Comparison of ENCODE assay signal across 8 mouse cellular contexts in genomic region chrX:36599656-36600055, GRCm38 (mm10). TPM values are rescaled to one million over a fixed set of nuclear protein-coding genes. Genes with fewer than 3 reads are reported as not detected.
DNase-seq lines count a peak whose midpoint lies in the region; ATAC-seq and TF ChIP-seq lines count a peak whose summit lies in the region.

No protein-coding gene starts in this region.

- H3K9me3 ChIP-seq in heart, postnatal 0 days (replicated peaks; ENCODE audit: control insufficient read depth, low read length) = no peaks in the 10 kb centered on the region
- no peaks in the 10 kb centered on the region for H3K9me3 ChIP-seq in hindbrain, embryonic 11.5 days (ENCODE audit: control insufficient read depth, low read length)
- no peaks in the 10 kb centered on the region for H3K9me3 ChIP-seq in midbrain, embryonic 11.5 days (ENCODE audit: control insufficient read depth, low read length)

- ATAC-seq in heart, postnatal 0 days (ENCODE audit: insufficient read depth, low read depth) = no peak
- no peak for ATAC-seq in hindbrain, embryonic 11.5 days (ENCODE audit: low FRiP score)
- ATAC-seq in midbrain, embryonic 11.5 days (ENCODE audit: low FRiP score) = no peak
- no peak for ATAC-seq in activated CD4-positive, CD25-positive, alpha-beta regulatory T cell, adult 4 months

- no peaks in the 10 kb centered on the region for H3K27me3 ChIP-seq in heart, postnatal 0 days (ENCODE audit: control insufficient read depth, insufficient read depth, low read length)
- H3K27me3 ChIP-seq in hindbrain, embryonic 11.5 days (ENCODE audit: control insufficient read depth, insufficient read depth, low read length) = no peaks in the 10 kb centered on the region
- H3K27me3 ChIP-seq in midbrain, embryonic 11.5 days (ENCODE audit: control insufficient read depth, insufficient read depth, low read length) = no peaks in the 10 kb centered on the region

- no peak for TF ChIP-seq EP300 in heart, postnatal 0 days (IDR thresholded peaks at IDR 0.05; ENCODE audit: low read depth)

- 46% methylated on average over 3 of the region's 3 CpGs for WGBS in heart, postnatal 0 days
- 51% methylated on average over 3 of the region's 3 CpGs for WGBS in hindbrain, embryonic 11.5 days
- 45% methylated on average over 3 of the region's 3 CpGs for WGBS in midbrain, embryonic 11.5 days

- peak overlapping the region; percentile 80 for H3K4me3 ChIP-seq in heart, postnatal 0 days (ENCODE audit: low read depth, low read length)
- peak overlapping the region; percentile 62 for H3K4me3 ChIP-seq in hindbrain, embryonic 11.5 days (ENCODE audit: low read depth, low read length)
- peak overlapping the region; percentile 61 for H3K4me3 ChIP-seq in midbrain, embryonic 11.5 days (ENCODE audit: low read depth, low read length)

- no peaks in the 10 kb centered on the region for H3K4me1 ChIP-seq in heart, postnatal 0 days (ENCODE audit: control insufficient read depth, insufficient read depth)
- 0 out of 2 replicates have a peak, but pooled peaks cover 2% of the 10 kb centered on the region for H3K4me1 ChIP-seq in hindbrain, embryonic 11.5 days (replicated peaks; ENCODE audit: control insufficient read depth, insufficient read depth, low read length)
- peaks cover 7% of the 10 kb centered on the region for H3K4me1 ChIP-seq in midbrain, embryonic 11.5 days (ENCODE audit: control insufficient read depth, insufficient read depth, low read length)

- no peak for DNase-seq in heart, postnatal 0 days (ENCODE audit: low spot score)
- no peak for DNase-seq in heart, postnatal 4 days
- DNase-seq in R1 (ENCODE audit: low read depth, low spot score) = peak; percentile 61
- peak; percentile 34 for DNase-seq in hindbrain, embryonic 11.5 days (ENCODE audit: low spot score)
- no peak for DNase-seq in midbrain, embryonic 11.5 days (ENCODE audit: low spot score, missing footprints)
- DNase-seq in urinary bladder, postnatal 10 days (ENCODE audit: low spot score) = no peak
- DNase-seq in lung, postnatal 14 days = no peak

- no peak overlapping the region for H3K27ac ChIP-seq in heart, postnatal 0 days (ENCODE audit: low read depth)
- H3K27ac ChIP-seq in hindbrain, embryonic 11.5 days (ENCODE audit: low read depth, low read length) = no peak overlapping the region
- H3K27ac ChIP-seq in midbrain, embryonic 11.5 days (ENCODE audit: low read depth, low read length) = no peak overlapping the region

- peak overlapping the region; percentile 68 for H3K4me2 ChIP-seq in heart, postnatal 0 days (ENCODE audit: low read depth, low read length)
- H3K4me2 ChIP-seq in hindbrain, embryonic 11.5 days (replicated peaks; ENCODE audit: low read depth, low read length) = peak overlapping the region; percentile 49
- H3K4me2 ChIP-seq in midbrain, embryonic 11.5 days = peak overlapping the region; percentile 52

- TF ChIP-seq CTCF in heart, postnatal 0 days (IDR thresholded peaks at IDR 0.05; ENCODE audit: low read depth) = no peak

- no peaks in the 10 kb centered on the region; the same call in 1 of the 2 replicates for H3K36me3 ChIP-seq in heart, postnatal 0 days (replicated peaks; ENCODE audit: control insufficient read depth, insufficient read depth, low read length)
- no peaks in the 10 kb centered on the region for H3K36me3 ChIP-seq in hindbrain, embryonic 11.5 days (ENCODE audit: control insufficient read depth, insufficient read depth, low read length)
- H3K36me3 ChIP-seq in midbrain, embryonic 11.5 days (ENCODE audit: control insufficient read depth, insufficient read depth, low read length) = 0 out of 2 replicates have a peak, but pooled peaks cover 2% of the 10 kb centered on the region

- no peak overlapping the region for H3K9ac ChIP-seq in heart, postnatal 0 days (replicated peaks; ENCODE audit: low read depth, low read length)
- no peak overlapping the region for H3K9ac ChIP-seq in hindbrain, embryonic 11.5 days (ENCODE audit: low read depth, low read length)
- H3K9ac ChIP-seq in midbrain, embryonic 11.5 days (ENCODE audit: low read length) = peak overlapping the region; percentile 79

RNA-seq across cellular contexts. Expression of gene Pgrmc1, which starts 1.6 kb away (rescaled TPM):
- 50.5 and 82.2 TPM in 2 replicates for total RNA-seq in heart, postnatal 0 days (2014; rRNA removed; ENCODE audit: low replicate concordance)
- polyA plus RNA-seq in heart, postnatal 0 days (2015; fragmentation: Nextera tagmentation; extraction: Ambion mirVana) = 70.5 and 72.6 TPM in 2 replicates
- total RNA-seq in heart, postnatal 4 days (2021) = 10 to 100 TPM; 45.7 to 49.2 TPM
- 490 and 494 TPM in 2 replicates for polyA plus RNA-seq in hindbrain, embryonic 11.5 days (2014; fragmentation: Nextera tagmentation; extraction: Ambion mirVana)
- polyA plus RNA-seq in midbrain, embryonic 11.5 days (2014; fragmentation: Nextera tagmentation; extraction: Ambion mirVana) = 443 and 490 TPM in 2 replicates
- polyA plus RNA-seq in activated CD4-positive, CD25-positive, alpha-beta regulatory T cell, adult 4 months (2017; shearing (Covaris generic)) = 10 to 100 TPM; 61.9 to 69.7 TPM

RNA-seq across cellular contexts. Expression of gene Akap17b, which starts 45.5 kb away (rescaled TPM):
- total RNA-seq in heart, postnatal 0 days (2014; rRNA removed; ENCODE audit: low replicate concordance) = 1.3 and 2.7 TPM in 2 replicates
- polyA plus RNA-seq in heart, postnatal 0 days (2015; fragmentation: Nextera tagmentation; extraction: Ambion mirVana) = 1.3 TPM in 2 replicates
- total RNA-seq in heart, postnatal 4 days (2021) = 1 to 10 TPM; 2.2 to 3.0 TPM
- polyA plus RNA-seq in hindbrain, embryonic 11.5 days (2014; fragmentation: Nextera tagmentation; extraction: Ambion mirVana) = 5.0 and 5.9 TPM in 2 replicates
- 4.3 and 5.1 TPM in 2 replicates for polyA plus RNA-seq in midbrain, embryonic 11.5 days (2014; fragmentation: Nextera tagmentation; extraction: Ambion mirVana)
- polyA plus RNA-seq in activated CD4-positive, CD25-positive, alpha-beta regulatory T cell, adult 4 months (2017; shearing (Covaris generic)) = 1 to 10 TPM in 1 of 2 experiments, under 1 TPM in 1; 0.98 to 1.3 TPM

Comparison
In these comparisons a context has a peak if more than half of its experiments do, and no peak if none do; other contexts are left out.
1. DNase-seq: peak in R1 (single experiment) and hindbrain, embryonic 11.5 days (single experiment); none in heart, postnatal 0 days (single experiment), heart, postnatal 4 days (single experiment), midbrain, embryonic 11.5 days (single experiment), urinary bladder, postnatal 10 days (single experiment) and lung, postnatal 14 days (single experiment).
2. Peak in every context shown above with its lines, with median percentiles within 50 percentile points of each other: H3K4me2 ChIP-seq and H3K4me3 ChIP-seq.